Mouse (Mus musculus) hindbrain, embryonic 10.5 days (tissue): ENCODE results near the gene Bpnt1. TPM values are rescaled to one million over a fixed set of nuclear protein-coding genes. Genes with fewer than 3 reads are reported as not detected.

Source experiments
- DNase-seq: peaks from one replicate; pipeline ENCODE4 v3.0.0-alpha.2; 2017; ENCODE audit warnings: low spot score
- H3K27ac ChIP-seq: fragments of 300-500 bp; sonication (generic); 2 replicates; pipeline ENCODE4 v1.5.1; 2016; ENCODE audit warnings: mild to moderate bottlenecking, moderate library complexity
- H3K27me3 ChIP-seq: fragments of 300-500 bp; sonication (generic); 2 replicates; pipeline ENCODE4 v1.6.1; 2016; ENCODE audit warnings: mild to moderate bottlenecking; ENCODE audit not compliant: poor library complexity, insufficient read depth, severe bottlenecking
- H3K36me3 ChIP-seq: fragments of 300-500 bp; sonication (generic); 2 replicates; pipeline ENCODE4 v1.6.1; 2016; ENCODE audit warnings: mild to moderate bottlenecking, moderate library complexity
- H3K4me1 ChIP-seq: fragments of 300-500 bp; sonication (generic); replicated peaks from 2 replicates; pipeline ENCODE4 v1.6.1; 2016; ENCODE audit warnings: mild to moderate bottlenecking
- H3K4me3 ChIP-seq: fragments of 300-500 bp; sonication (generic); 2 replicates; pipeline ENCODE4 v1.5.1; 2016; ENCODE audit warnings: mild to moderate bottlenecking, moderate library complexity
- H3K9me3 ChIP-seq: fragments of 300-500 bp; sonication (generic); 2 replicates; pipeline ENCODE4 v1.6.1; 2016; ENCODE audit warnings: mild to moderate bottlenecking, moderate library complexity
- WGBS: fragments of 180-500 bp; shearing (Covaris S2); methylation state at CpG from one replicate; pipeline ENCODE4 v1.1.7; 2016; 5-methylcytosine and 5-hydroxymethylcytosine counted together
- microRNA counts: library from miRNA; unstranded; fragments of <30 nt; microRNA quantifications from one replicate; lab custom pipeline; 2017
- polyA plus RNA-seq: library from polyadenylated mRNA; unstranded; fragments of >200 nt; fragmentation: Nextera tagmentation; extraction: Ambion mirVana; gene quantifications from 2 replicates; pipeline ENCODE4 v1.2.1, GENCODE M21; 2016

Bpnt1 gene
- polyA plus RNA-seq, 1 experiment from 2014 or later, result 34.3 TPM

DNA sequence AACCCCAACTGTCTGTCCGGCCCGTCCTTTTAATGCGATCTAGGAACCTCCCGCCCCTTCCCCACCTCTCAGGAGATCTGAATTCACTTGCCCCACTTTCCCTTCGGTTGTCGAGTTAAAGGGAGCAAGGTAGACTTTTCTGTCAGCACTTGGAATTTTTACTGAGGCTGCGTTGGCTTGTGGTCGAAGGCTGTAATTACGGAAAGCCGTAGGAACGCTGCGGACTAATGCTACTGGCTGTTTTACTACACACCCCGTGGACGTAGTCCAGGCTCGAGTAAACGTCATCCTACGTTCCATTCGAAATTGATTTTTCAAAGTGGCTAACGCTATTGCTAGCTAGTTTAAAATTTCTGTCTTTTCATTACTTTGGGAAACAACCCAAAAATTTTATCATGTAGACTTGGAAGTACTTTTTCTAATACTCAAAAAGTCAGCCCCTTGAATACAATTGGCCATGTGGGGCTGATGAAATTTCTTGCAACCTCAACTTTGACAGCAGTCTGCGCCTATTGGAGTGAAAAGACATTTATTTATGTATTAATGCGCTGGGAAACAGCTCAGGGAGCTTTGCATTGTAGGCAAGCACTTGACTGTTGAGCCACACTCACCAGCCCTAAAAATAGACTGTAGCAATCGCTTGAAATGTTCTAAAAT is 31.7 kb downstream of the Bpnt1 start:
- Histone ChIP-seq H3K9me3 (no peaks in the 10 kb centered on the region), H3K4me1 (peaks cover 28% of the 10 kb centered on the region), H3K4me3 (peak overlapping the region; percentile 93), H3K27me3 (no peaks in the 10 kb centered on the region), H3K36me3 (peaks cover 25% of the 10 kb centered on the region), H3K27ac (peak overlapping the region; percentile 92)
- 7% methylated on average over 22 of the region's 22 CpGs for WGBS
- DNase-seq, result peak; percentile 48

DNA sequence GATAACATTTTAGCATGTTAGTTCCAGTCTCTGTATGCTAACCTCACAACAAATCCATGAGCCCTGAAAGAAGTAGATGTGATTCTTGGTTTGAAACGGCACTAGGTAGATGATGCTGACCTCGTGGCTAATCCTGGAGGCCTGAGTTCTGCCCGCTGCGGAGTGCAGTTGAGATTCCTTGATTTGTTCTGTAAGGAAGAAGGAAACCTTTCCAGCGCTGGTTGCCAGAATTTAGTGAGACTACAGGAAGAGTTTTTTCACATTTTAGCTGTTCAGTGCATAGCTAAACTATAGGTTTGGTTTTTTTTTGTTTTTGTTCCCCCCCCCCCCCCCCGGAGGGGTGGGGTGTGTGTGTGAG is 32.2 kb downstream of the Bpnt1 start:
- WGBS, result 61% methylated on average over 6 of the region's 6 CpGs
- DNase-seq, result no peak
- Histone ChIP-seq H3K36me3 (peaks cover 25% of the 10 kb centered on the region), H3K4me1 (peaks cover 28% of the 10 kb centered on the region), H3K9me3 (no peaks in the 10 kb centered on the region), H3K27ac (0 out of 2 replicates have a peak overlapping the region, but pooled peaks have one; percentile 92), H3K27me3 (no peaks in the 10 kb centered on the region), H3K4me3 (peak overlapping the region; percentile 93)

DNA sequence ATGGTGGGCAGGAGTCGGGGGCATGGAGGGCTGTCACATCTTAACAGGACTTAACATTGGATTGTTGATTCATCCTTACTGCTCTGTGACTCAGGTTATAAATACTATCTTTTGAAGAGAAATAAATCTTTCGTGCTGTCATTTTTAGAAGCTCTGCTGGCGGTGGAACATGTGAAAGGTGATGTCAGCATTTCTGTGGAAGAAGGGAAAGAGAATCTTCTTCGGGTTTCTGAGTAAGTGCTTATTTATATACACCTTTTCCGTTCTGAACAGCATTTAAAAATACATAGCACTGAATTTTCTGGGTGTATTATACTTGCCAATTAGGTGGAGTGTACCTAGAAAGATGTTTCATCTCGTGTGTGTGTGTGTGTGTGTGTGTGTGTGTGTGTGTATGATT is 35.4 kb downstream of the Bpnt1 start:
- H3K27ac ChIP-seq, result no peak overlapping the region
- no peaks in the 10 kb centered on the region for H3K27me3 ChIP-seq
- 92% methylated on average over 6 of the region's 6 CpGs for WGBS
- no peak overlapping the region for H3K4me3 ChIP-seq
- peaks cover 20% of the 10 kb centered on the region for H3K4me1 ChIP-seq
- no peak for DNase-seq
- no peaks in the 10 kb centered on the region for H3K9me3 ChIP-seq
- H3K36me3 ChIP-seq, result peaks cover 50% of the 10 kb centered on the region

DNA sequence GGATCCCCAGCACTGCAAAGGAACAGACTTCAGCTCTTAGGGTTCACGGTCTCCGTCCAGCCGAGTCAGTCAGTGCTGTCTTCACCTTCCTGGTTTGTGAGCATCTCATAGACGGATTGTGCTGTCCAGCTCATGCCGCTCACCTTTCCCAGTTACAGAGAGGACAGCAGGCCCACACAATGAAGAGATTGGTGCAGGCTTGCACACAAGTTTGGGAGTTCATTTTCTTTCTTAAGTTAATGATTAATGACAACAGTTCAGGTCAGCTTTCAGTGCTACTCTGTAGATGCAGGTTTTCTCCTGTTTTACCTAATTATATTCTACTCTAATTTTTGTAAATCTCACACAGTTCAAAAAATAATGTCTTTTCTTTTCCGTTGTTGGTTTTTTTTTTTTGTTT is 38.0 kb downstream of the Bpnt1 start:
- Histone ChIP-seq H3K27me3 (no peaks in the 10 kb centered on the region), H3K36me3 (peaks cover 76% of the 10 kb centered on the region), H3K9me3 (no peaks in the 10 kb centered on the region), H3K27ac (no peak overlapping the region), H3K4me3 (no peak overlapping the region), H3K4me1 (peaks cover 7% of the 10 kb centered on the region)
- WGBS, result 94% methylated on average over 6 of the region's 6 CpGs
- DNase-seq, result no peak

DNA sequence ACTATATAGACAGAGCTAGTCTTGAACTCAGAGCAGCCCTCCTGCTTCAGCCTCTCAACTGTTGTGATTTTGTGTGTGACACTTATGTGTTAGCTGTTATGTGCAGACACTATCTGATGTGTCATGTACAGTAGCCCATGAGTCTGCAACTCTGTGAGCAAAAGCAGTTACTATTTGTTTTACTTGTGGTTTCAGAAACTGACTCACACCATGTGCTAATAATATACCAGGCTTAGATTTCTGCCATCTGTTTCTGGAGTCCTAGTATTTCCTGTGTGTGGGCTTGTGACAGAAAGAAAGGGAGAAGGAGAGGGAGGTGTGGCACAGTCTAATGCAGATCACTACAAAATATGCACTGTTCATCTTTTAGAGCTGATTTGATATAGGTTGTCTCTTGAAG is 44.4 kb downstream of the Bpnt1 start:
- Histone ChIP-seq H3K27ac (no peak overlapping the region), H3K27me3 (no peaks in the 10 kb centered on the region), H3K4me1 (no peaks in the 10 kb centered on the region), H3K4me3 (no peak overlapping the region), H3K9me3 (no peaks in the 10 kb centered on the region), H3K36me3 (peaks cover 100% of the 10 kb centered on the region)
- DNase-seq, result no peak

DNA sequence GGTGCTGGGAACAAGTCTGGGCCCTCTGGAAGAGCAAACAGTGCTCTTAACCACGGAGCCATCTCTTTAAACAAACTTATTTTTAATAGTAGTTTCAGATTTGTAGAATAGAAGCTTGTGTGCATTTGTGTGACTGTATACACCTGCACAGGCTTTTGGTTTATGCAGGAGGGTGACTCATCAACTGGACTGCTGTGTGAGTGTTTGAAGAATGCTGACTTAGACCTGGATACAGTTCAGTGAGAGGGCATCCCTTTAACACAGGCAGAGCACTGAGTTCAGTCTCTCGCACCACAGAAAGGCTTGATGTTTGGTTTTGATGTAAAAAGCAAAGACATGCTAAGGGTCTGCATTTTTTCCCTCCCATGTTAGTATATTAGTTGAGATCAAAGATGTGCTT is 45.5 kb downstream of the Bpnt1 start:
- no peak overlapping the region for H3K27ac ChIP-seq
- H3K36me3 ChIP-seq, result peaks cover 100% of the 10 kb centered on the region
- no peaks in the 10 kb centered on the region for H3K4me1 ChIP-seq
- no peaks in the 10 kb centered on the region for H3K9me3 ChIP-seq
- 92% methylated on average over 2 of the region's 2 CpGs for WGBS
- H3K4me3 ChIP-seq, result no peak overlapping the region
- no peak for DNase-seq
- H3K27me3 ChIP-seq, result no peaks in the 10 kb centered on the region

DNA sequence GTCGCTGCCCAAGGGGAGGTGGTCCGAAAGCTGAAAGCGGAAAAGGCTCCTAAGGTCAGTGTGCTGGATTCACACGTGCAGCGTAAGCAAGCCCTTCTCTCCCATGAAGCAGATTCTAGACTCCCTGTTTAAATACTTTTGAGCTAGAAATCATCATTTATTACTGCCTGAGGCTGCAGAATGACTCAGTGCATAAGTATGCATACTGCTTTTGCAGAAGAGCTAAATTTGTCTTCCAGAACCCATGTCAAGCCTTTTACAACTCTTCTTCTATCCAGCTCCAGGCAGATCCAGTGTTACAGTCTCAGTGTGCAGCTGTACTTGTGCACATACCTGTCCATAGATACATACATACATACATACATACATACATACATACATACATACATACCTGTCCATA is 69.7 kb downstream of the Bpnt1 start:
- no peak for DNase-seq
- 95% methylated on average over 5 of the region's 5 CpGs for WGBS
- Histone ChIP-seq H3K4me1 (no peaks in the 10 kb centered on the region), H3K36me3 (peaks cover 90% of the 10 kb centered on the region), H3K27ac (no peak overlapping the region), H3K4me3 (no peak overlapping the region), H3K9me3 (no peaks in the 10 kb centered on the region), H3K27me3 (no peaks in the 10 kb centered on the region)

DNA sequence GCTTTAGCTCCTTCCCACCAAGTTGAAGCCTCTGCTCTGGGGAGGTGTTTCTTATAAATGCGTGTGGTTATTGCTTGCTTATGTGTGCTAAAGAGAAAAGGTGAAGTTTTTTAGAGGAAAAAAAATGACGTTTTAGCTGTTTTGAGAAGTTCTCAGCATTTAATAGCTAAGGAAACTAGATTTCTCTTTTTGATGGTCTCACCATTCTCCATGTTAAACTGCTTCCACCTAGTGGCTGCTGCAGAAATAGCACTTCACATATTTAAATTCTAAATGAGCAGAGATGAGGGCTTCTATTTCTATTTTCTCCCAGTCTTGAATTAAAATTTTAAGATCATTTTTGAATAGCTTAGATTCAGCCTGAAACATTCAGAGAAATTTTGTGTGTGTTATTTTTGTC is 72.1 kb downstream of the Bpnt1 start:
- no peak overlapping the region for H3K27ac ChIP-seq
- H3K9me3 ChIP-seq, result no peaks in the 10 kb centered on the region
- no peaks in the 10 kb centered on the region for H3K27me3 ChIP-seq
- H3K4me3 ChIP-seq, result no peak overlapping the region
- no peaks in the 10 kb centered on the region for H3K4me1 ChIP-seq
- H3K36me3 ChIP-seq, result peaks cover 91% of the 10 kb centered on the region
- no peak for DNase-seq
- WGBS, result 41% methylated on average over 2 of the region's 2 CpGs

DNA sequence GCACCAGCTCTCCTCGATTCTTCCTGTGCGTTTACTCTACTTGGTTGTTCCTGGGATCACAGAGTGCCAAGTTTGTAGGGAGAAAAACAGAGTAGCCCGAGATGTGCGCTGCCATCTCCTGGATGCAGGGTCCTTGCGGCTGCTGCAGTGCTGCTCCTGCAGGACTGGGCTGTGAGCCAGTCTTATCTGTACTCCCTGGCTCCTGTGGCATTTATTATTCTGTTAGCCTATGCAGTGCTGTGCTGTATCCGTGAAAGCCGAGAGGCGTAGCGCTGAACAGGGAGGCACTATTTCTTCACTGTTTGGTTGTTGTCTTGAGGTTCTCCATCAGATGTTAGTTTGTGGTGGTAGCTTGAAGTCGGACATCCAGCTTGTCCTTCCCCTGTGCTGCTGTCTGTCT is 74.0 kb downstream of the Bpnt1 start:
- Histone ChIP-seq H3K27me3 (no peaks in the 10 kb centered on the region), H3K9me3 (no peaks in the 10 kb centered on the region), H3K4me3 (no peak overlapping the region), H3K27ac (no peak overlapping the region), H3K36me3 (peaks cover 91% of the 10 kb centered on the region), H3K4me1 (no peaks in the 10 kb centered on the region)
- WGBS, result 96% methylated on average over 10 of the region's 10 CpGs
- no peak for DNase-seq

MicroRNAs within 50 kb of the gene (microRNA counts, 519-probe panel; counts per million panel counts)
- microRNA mmu-miR-194 (lab: Ali Mortazavi, UCI), result 1,255 counts per million, percentile 77 among the panel's probes with 10 or more counts

Other genes starting within 250 kb of the Bpnt1 start
- gene Rab3gap2, start 128.0 kb upstream of the Bpnt1 start, polyA plus RNA-seq, result 19.3 and 20.2 TPM in 2 replicates
- 21.1 and 25.7 TPM in 2 replicates for gene Iars2, start 2.8 kb upstream of the Bpnt1 start, polyA plus RNA-seq
- gene Eprs, start 30.9 kb downstream of the Bpnt1 start, polyA plus RNA-seq, result 112 and 150 TPM in 2 replicates
- 1.3 and 1.6 TPM in 2 replicates for gene Slc30a10, start 122.7 kb downstream of the Bpnt1 start, polyA plus RNA-seq